24 mouse cellular contexts compared by ENCODE assay signal in the genomic region with DNA sequence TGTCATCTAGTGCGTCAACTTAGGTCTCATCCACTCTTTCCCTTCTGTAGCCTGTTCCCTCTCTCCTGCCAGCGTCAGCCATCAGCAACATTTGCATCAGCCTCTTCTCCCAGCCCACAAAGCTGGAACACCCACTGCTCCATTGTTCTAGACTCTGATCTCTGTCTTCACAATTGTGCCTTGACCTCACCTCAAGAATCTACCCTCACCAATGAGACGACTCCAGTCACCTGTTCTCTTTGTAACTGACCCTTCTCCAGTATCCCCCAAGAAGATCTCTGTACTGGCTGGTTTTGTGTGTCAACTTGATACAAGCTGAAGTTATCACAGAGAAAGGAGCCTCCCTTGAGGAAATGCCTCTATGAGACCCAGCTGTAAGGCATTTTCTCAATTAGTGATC.
A peak's percentile ranks its signal among the peaks of the same experiment; 100 is the strongest.
DNase-seq lines count a peak whose midpoint lies in the region; ATAC-seq lines count a peak whose summit lies in the region.
"Had no signal": no experiment of that assay in that cellular context is flagged by ENCODE, and none has a peak within 500 bp of the region (broad histone marks: within the 10 kb centered on the region; RNA-seq: fewer than 3 reads in every experiment).

No protein-coding gene starts in this region.

- H3K4me1 ChIP-seq in forebrain, embryonic 11.5 days (replicated peaks; ENCODE audit: control insufficient read depth, insufficient read depth, low read length), result no peaks in the 10 kb centered on the region; the same call in 1 of the 2 replicates
- H3K4me1 ChIP-seq in forebrain, embryonic 15.5 days, result peaks cover 13% of the 10 kb centered on the region; the same call in 1 of the 2 replicates
- peaks cover 4% of the 10 kb centered on the region; the same call in 1 of the 2 replicates for H3K4me1 ChIP-seq in midbrain, embryonic 11.5 days (ENCODE audit: control insufficient read depth, insufficient read depth, low read length)
- peaks cover 3% of the 10 kb centered on the region; the same call in 1 of the 2 replicates for H3K4me1 ChIP-seq in midbrain, embryonic 16.5 days (ENCODE audit: control insufficient read depth, insufficient read depth, low read length)
- H3K4me1 ChIP-seq in embryonic facial prominence, embryonic 10.5 days, result peaks cover 88% of the 10 kb centered on the region

- no peaks in the 10 kb centered on the region for H3K36me3 ChIP-seq in forebrain, embryonic 11.5 days (ENCODE audit: control insufficient read depth, insufficient read depth, low read length)
- H3K36me3 ChIP-seq in forebrain, embryonic 15.5 days, result no peaks in the 10 kb centered on the region
- no peaks in the 10 kb centered on the region for H3K36me3 ChIP-seq in midbrain, embryonic 11.5 days (ENCODE audit: control insufficient read depth, insufficient read depth, low read length)
- no peaks in the 10 kb centered on the region for H3K36me3 ChIP-seq in midbrain, embryonic 16.5 days (ENCODE audit: control insufficient read depth, insufficient read depth, low read length)
- no peaks in the 10 kb centered on the region for H3K36me3 ChIP-seq in embryonic facial prominence, embryonic 10.5 days (replicated peaks)
- H3K36me3 ChIP-seq: embryonic facial prominence, embryonic 13.5 days; G1E; heart, embryonic 15.5 days had no signal

- ATAC-seq in forebrain, embryonic 11.5 days (replicated peaks; ENCODE audit: low FRiP score), result no peak
- no peak for ATAC-seq in forebrain, embryonic 15.5 days (replicated peaks)
- no peak for ATAC-seq in midbrain, embryonic 11.5 days (ENCODE audit: low FRiP score)
- ATAC-seq in midbrain, embryonic 16.5 days, result no peak
- ATAC-seq: activated CD4-positive, CD25-positive, alpha-beta regulatory T cell, adult 4 months; forebrain, embryonic 16.5 days; hindbrain, embryonic 16.5 days; inflammation-experienced regulatory T-cells, adult 6 months; intestine, postnatal 0 days had no signal

- H3K9me3 ChIP-seq in forebrain, embryonic 11.5 days (ENCODE audit: control insufficient read depth, low read length), result no peaks in the 10 kb centered on the region
- no peaks in the 10 kb centered on the region for H3K9me3 ChIP-seq in forebrain, embryonic 15.5 days
- no peaks in the 10 kb centered on the region for H3K9me3 ChIP-seq in midbrain, embryonic 11.5 days (ENCODE audit: control insufficient read depth, low read length)
- H3K9me3 ChIP-seq in midbrain, embryonic 16.5 days (replicated peaks; ENCODE audit: control insufficient read depth, low read length, poor library complexity, severe bottlenecking), result no peaks in the 10 kb centered on the region
- H3K9me3 ChIP-seq in embryonic facial prominence, embryonic 10.5 days, result no peaks in the 10 kb centered on the region
- H3K9me3 ChIP-seq: embryonic facial prominence, embryonic 13.5 days; G1E; heart, embryonic 15.5 days had no signal

- no peak overlapping the region for H3K27ac ChIP-seq in forebrain, embryonic 11.5 days (ENCODE audit: low read depth, low read length)
- no peak overlapping the region for H3K27ac ChIP-seq in forebrain, embryonic 15.5 days (replicated peaks)
- H3K27ac ChIP-seq in midbrain, embryonic 11.5 days (ENCODE audit: low read depth, low read length), result no peak overlapping the region
- H3K27ac ChIP-seq in midbrain, embryonic 16.5 days (ENCODE audit: low read length), result no peak overlapping the region
- peak overlapping the region; percentile 85 for H3K27ac ChIP-seq in embryonic facial prominence, embryonic 10.5 days (replicated peaks)
- H3K27ac ChIP-seq: embryonic facial prominence, embryonic 13.5 days; heart, embryonic 15.5 days had no signal

- H3K4me3 ChIP-seq in forebrain, embryonic 11.5 days (ENCODE audit: low read depth, low read length), result no peak overlapping the region
- no peak overlapping the region for H3K4me3 ChIP-seq in forebrain, embryonic 15.5 days
- no peak overlapping the region for H3K4me3 ChIP-seq in midbrain, embryonic 11.5 days (ENCODE audit: low read depth, low read length)
- H3K4me3 ChIP-seq in midbrain, embryonic 16.5 days (ENCODE audit: low read depth, low read length), result no peak overlapping the region
- no peak overlapping the region for H3K4me3 ChIP-seq in embryonic facial prominence, embryonic 10.5 days
- H3K4me3 ChIP-seq: embryonic facial prominence, embryonic 13.5 days; heart, adult 2 months; heart, embryonic 15.5 days had no signal

- 58% methylated on average over 3 of the region's 3 CpGs for WGBS in forebrain, embryonic 11.5 days
- WGBS in forebrain, embryonic 15.5 days, result 70% methylated on average over 3 of the region's 3 CpGs
- WGBS in midbrain, embryonic 11.5 days, result 64% methylated on average over 3 of the region's 3 CpGs
- 67% methylated on average over 3 of the region's 3 CpGs for WGBS in midbrain, embryonic 16.5 days
- 59% methylated on average over 3 of the region's 3 CpGs for WGBS in embryonic facial prominence, embryonic 10.5 days

- no peak overlapping the region for H3K4me2 ChIP-seq in forebrain, embryonic 11.5 days (ENCODE audit: low read depth, low read length, severe bottlenecking)
- no peak overlapping the region for H3K4me2 ChIP-seq in forebrain, embryonic 15.5 days (replicated peaks)
- H3K4me2 ChIP-seq in midbrain, embryonic 11.5 days, result no peak overlapping the region
- H3K4me2 ChIP-seq in midbrain, embryonic 16.5 days (ENCODE audit: low read length), result no peak overlapping the region
- H3K4me2 ChIP-seq: embryonic facial prominence, embryonic 13.5 days; heart, embryonic 11.5 days; heart, embryonic 15.5 days had no signal

- H3K27me3 ChIP-seq in forebrain, embryonic 11.5 days (ENCODE audit: control insufficient read depth, insufficient read depth, low read length), result no peaks in the 10 kb centered on the region
- no peaks in the 10 kb centered on the region for H3K27me3 ChIP-seq in forebrain, embryonic 15.5 days
- H3K27me3 ChIP-seq in midbrain, embryonic 11.5 days (ENCODE audit: control insufficient read depth, insufficient read depth, low read length), result no peaks in the 10 kb centered on the region
- H3K27me3 ChIP-seq in midbrain, embryonic 16.5 days (ENCODE audit: control insufficient read depth, insufficient read depth, low read depth, low read length), result no peaks in the 10 kb centered on the region
- H3K27me3 ChIP-seq in embryonic facial prominence, embryonic 10.5 days (replicated peaks; ENCODE audit: low read depth, poor library complexity, severe bottlenecking), result no peaks in the 10 kb centered on the region
- H3K27me3 ChIP-seq: embryonic facial prominence, embryonic 13.5 days; heart, embryonic 15.5 days had no signal

- H3K9ac ChIP-seq in forebrain, embryonic 11.5 days (ENCODE audit: low read length), result no peak overlapping the region
- no peak overlapping the region for H3K9ac ChIP-seq in forebrain, embryonic 15.5 days (replicated peaks)
- no peak overlapping the region for H3K9ac ChIP-seq in midbrain, embryonic 11.5 days (ENCODE audit: low read length)
- H3K9ac ChIP-seq in midbrain, embryonic 16.5 days (ENCODE audit: low read depth, low read length), result no peak overlapping the region
- H3K9ac ChIP-seq: embryonic facial prominence, embryonic 13.5 days; heart, embryonic 15.5 days had no signal

- DNase-seq in forebrain, embryonic 11.5 days (ENCODE audit: low spot score), result peak; percentile 35
- DNase-seq in midbrain, embryonic 11.5 days (ENCODE audit: low spot score, missing footprints), result peak; percentile 61
- DNase-seq in embryonic facial prominence, embryonic 10.5 days (ENCODE audit: low spot score), result no peak
- DNase-seq in cerebellum, adult 11-12 months, result no peak
- DNase-seq in ovary, postnatal 14 days (ENCODE audit: low spot score), result no peak
- DNase-seq: adrenal gland, adult 2 months; adrenal gland, postnatal 36 days; cerebellum, adult 8-10 months; cerebellum, postnatal 14 days; embryo, embryonic 11 days; gastrocnemius, postnatal 10 days; heart, adult 2 months; heart, postnatal 14 days had no signal

Comparison
In these comparisons a context has a peak if more than half of its experiments do, and no peak if none do; other contexts are left out.
1. DNase-seq: peak in forebrain, embryonic 11.5 days (single experiment) and midbrain, embryonic 11.5 days (single experiment); none in embryonic facial prominence, embryonic 10.5 days (single experiment), cerebellum, adult 11-12 months (single experiment) and ovary, postnatal 14 days (single experiment).